Mouse (Mus musculus) spleen, postnatal 4 days (tissue): ENCODE data around the gene Capn9.

Experiments
- DNase-seq, 2 experiments: peaks; one replicate each; pipeline ENCODE4 v3.0.0; 2022; ENCODE audit warnings: low spot score in 2 of 2

The Capn9 gene

DNA sequence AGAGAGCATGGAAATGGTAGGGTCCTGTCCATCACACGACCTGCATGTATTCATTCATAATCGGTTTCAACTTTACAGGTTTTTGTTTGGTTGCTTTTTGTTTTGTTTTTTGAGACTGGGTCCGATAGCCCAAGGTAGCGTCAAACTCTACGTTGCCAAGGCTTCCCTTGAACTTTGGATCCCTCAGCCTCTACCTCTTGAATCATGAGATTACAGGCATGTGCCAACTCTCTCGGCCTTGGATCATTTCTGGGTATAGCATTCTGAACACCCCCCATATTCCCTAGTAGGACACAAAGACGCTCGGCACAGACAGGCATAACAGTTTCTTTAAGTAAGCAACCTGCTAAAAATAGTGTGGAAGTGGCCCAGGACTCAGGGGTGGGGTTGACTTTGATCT is 65.7 kb downstream of the Capn9 start:
- no peak for DNase-seq

DNA sequence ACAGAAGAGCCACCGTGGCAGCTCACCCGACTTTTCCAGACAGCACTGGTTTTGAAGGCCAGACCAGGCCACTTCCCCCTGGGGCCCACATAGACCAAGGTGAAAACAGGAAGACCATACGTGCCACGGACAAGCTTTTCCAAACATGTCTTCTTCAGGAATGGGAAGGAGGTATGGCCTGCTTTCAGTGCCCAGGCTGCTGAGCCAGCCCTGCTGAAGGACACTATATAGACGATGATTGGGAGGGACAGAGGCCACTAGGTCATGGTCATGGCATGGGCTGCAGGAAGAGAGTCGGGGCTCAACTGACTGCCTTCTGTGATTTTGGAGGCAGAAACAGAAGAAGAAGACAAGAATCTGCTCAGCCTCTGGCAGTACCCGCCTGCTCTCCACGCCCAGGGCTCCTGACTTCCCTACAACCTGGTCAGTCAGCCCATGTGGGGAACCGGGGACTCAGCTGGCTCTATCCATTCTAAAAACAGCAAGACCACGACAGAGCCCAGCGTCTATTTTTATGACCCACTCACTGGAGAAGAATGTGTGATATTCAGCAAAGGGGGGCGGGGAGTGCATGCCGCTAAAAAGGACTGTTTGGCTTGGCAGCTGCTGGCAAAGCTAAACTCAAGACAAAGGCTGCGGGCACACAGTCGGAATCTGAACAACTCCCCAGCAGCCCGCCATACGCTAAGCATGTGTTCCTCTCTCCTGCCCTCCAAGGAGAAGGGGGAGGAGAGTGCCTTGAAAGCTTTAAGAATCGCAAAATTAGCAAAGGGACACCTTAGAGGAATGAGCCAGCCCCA is 67.8 kb downstream of the Capn9 start:
- DNase-seq, result no peak

GRCm38 (mm10) chr8:124648311-124648710 is 72.4 kb downstream of the Capn9 start:
- DNase-seq, result no peak

DNA sequence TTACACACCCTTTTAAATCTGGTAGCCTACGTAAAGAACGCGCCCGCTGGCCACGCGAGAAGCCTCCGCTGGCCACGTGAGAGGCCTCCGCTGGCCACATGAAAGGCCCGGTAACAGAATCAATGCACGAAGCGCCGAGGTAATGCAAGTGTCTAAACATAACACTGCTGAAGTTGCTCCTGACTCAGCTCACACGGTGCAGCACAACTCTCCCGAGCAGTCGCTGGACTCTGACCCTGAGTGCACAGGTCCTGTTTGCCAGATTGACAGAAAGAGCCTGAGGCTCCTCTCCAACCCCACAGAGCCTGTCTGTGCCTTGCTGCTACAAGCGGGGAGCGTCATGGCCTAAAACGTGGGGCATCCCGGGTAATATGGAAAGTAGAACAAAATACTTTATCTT is 75.9 kb downstream of the Capn9 start:
- DNase-seq, result no peak

- DNase-seq, result no peak
Measured at GRCm38 (mm10) chr8:124652546-124652945, 76.6 kb downstream of the Capn9 start.

- no peak for DNase-seq
Measured at GRCm38 (mm10) chr8:124653568-124654475, 77.9 kb downstream of the Capn9 start.

DNA sequence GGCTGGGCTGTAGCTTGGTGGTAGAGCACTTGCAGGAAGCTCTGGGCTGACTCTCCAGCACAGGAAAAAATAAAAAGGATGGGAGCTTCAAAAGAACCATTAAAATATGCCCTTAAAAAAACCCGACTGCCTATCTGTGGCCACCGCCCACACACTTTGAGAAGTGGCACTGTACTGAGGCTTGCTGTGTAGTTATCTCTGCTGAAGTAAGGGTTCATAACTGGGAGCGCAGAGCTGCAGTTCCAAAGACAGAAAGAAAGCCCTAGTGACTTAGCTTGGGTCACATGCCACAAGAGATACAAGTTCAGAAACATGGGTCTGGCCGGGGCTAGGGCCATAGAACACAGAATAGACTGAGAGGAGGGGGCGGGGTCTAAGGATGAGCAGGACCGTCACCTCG is 82.0 kb downstream of the Capn9 start:
- peak in 1 of 2 experiments; percentile 58 for DNase-seq

GRCm38 (mm10) chr8:124658415-124658814 is 82.5 kb downstream of the Capn9 start:
- DNase-seq, result peak; percentile 88 to 89

DNA sequence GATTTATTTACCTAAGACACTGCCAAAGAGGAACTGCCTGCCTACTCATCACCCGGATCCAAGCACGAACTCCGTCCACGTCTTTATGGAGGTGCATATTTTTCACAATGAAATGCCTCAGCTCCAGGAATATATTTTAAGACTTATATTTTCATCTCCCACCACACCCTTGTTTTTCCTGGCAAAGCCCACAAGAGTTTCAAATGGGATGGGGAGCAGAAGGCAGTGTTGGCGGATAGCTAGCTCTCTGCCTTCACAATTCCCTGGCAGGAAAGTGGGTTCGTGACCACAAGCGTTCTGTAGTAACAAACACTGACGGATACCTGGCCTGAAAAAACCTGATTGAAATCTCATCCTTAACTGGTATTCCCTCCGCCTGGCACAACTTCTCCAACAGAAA is 85.9 kb downstream of the Capn9 start:
- DNase-seq, result no peak

- no peak for DNase-seq
Measured at GRCm38 (mm10) chr8:124662446-124663111, 86.7 kb downstream of the Capn9 start.

DNA sequence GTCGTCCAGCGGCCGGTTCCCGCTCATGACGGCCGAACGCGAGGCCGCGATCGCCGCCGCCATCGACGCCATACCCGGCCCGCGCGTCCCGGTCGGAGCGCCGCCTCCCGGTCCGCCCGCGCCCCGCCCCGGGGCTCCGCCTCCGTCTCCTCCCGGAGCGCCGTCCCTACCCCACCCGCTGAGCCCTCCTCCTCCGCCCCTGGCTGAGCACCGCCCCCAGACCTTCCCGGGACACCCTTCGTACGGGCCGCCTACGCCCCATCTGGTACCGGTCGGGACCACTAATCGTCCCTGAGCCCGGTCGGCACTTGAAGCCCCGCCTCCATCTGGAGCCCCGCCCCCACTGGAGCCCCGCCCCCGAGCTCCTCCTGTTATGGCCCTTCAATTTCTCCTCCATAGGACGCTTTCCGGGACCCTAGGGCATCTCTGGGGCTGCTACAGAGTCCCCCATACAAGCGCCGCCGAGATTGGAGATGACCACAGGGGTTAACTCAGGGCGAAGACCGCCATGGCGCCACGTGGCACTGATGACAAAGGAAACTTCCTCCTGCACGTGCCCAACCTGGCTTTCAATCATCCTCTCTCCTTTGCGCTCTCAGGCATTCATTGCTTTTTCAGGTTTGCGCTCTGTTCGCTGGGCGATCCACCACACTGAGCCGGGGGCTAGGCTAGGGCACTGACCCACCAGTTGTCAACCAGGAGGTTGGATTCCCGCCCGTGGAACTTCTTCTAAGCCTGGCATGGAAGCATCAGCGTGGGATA is 87.4 kb downstream of the Capn9 start, which contains the start of gene 2310022B05Rik:
Gene 2310022B05Rik (minus strand): TSS at position 258 of the 762 bp plus-strand sequence.
- peak; percentile 85 to 92 for DNase-seq

- no peak for DNase-seq
Measured at GRCm38 (mm10) chr8:124663874-124664230, 87.9 kb downstream of the Capn9 start.

DNA sequence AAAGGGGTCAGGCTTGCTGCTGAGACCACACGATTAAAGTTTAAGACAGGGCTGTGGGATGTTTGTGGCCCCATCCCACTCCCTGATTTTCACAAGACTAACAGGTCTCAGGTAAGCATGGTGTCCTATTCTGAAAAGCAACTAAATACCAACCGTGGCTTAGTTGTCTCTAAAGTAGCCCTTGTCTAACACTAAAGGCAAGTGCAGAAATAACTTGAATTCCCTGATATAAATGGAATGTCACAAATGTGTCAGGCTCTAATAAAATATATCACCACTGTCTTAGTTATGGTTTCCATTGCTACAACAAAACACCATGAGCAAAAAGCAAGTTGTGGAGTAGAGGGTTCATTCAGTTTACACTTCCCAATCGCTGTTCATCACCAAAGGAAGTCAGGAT is 88.5 kb downstream of the Capn9 start:
- no peak for DNase-seq
